8 mouse cellular contexts compared by ENCODE assay signal in the genomic region with DNA sequence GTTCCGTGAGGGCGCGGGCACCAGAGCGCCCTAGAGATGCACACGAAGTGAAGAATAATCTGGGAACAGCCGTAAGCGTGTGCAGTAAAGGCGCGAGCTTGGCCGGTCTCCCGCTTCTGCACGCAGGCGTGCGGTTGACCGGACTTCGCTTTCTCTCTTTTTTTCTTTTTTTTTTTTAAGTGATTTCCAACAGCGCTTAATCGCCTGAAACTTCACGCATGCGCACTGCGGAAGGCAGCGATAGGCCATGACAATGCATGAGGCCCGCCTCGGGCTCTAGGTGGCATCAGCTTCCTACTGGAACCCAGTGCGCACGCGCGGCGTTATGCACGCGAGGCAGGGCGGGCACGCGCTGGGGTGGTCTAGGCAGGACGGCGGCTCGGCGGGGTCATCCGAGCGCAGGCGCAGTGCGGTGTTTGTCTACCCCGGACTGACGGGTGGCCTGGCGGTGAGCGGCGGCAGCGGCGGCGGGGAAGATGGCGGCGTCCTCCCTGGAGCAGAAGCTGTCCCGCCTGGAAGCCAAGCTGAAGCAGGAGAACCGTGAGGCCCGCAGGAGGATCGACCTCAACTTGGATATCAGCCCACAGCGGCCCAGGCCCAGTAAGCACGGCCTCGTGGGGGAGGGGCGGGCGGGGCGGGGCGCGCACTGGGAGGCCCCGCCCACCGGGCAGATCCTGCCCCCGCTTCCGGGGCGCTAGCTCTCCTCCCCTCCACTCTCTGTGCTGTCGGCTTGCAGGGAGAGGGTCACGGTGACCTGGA. TPM values are rescaled to one million over a fixed set of nuclear protein-coding genes. Genes with fewer than 3 reads are reported as not detected.
DNase-seq lines count a peak whose midpoint lies in the region; ATAC-seq lines count a peak whose summit lies in the region.

A gene (plus strand): TSS at position 307 of the 759 bp plus-strand sequence.
A gene (plus strand): TSS at position 432 of the 759 bp plus-strand sequence.

- WGBS in hindbrain, embryonic 11.5 days, result under 1% methylated on average over 67 of the region's 71 CpGs

- H3K9me3 ChIP-seq in hindbrain, embryonic 11.5 days (ENCODE audit: control insufficient read depth, low read length), result no peaks in the 10 kb centered on the region

- H3K27me3 ChIP-seq in hindbrain, embryonic 11.5 days (ENCODE audit: control insufficient read depth, insufficient read depth, low read length), result no peaks in the 10 kb centered on the region

- H3K4me2 ChIP-seq in hindbrain, embryonic 11.5 days (replicated peaks; ENCODE audit: low read depth, low read length), result peak within 1 kb of the TSS; percentile 54

- peak; percentile 92 for ATAC-seq in frontal cortex, adult (ENCODE audit: low TSS enrichment)
- ATAC-seq in hindbrain, embryonic 11.5 days (ENCODE audit: low FRiP score), result peak; percentile 95

- H3K4me1 ChIP-seq in hindbrain, embryonic 11.5 days (replicated peaks; ENCODE audit: control insufficient read depth, insufficient read depth, low read length), result peaks cover 5% of the 10 kb centered on the region

- peak within 1 kb of the TSS; percentile 80 for H3K4me3 ChIP-seq in hindbrain, embryonic 11.5 days (ENCODE audit: low read depth, low read length)

- peaks cover 3% of the 10 kb centered on the region; the same call in 1 of the 2 replicates for H3K36me3 ChIP-seq in hindbrain, embryonic 11.5 days (ENCODE audit: control insufficient read depth, insufficient read depth, low read length)

- peak within 1 kb of the TSS; percentile 79 for H3K9ac ChIP-seq in hindbrain, embryonic 11.5 days (ENCODE audit: low read depth, low read length)

- peak within 1 kb of the TSS; percentile 86 for H3K27ac ChIP-seq in hindbrain, embryonic 11.5 days (ENCODE audit: low read depth, low read length)

- peak; percentile 100 for DNase-seq in MN1 (ENCODE audit: low spot score)
- DNase-seq in cerebellum, adult 9-10 months, result peak; percentile 100
- peak; percentile 100 for DNase-seq in hindbrain, embryonic 11.5 days (ENCODE audit: low spot score)
- DNase-seq in layer of hippocampus, postnatal 10 days (ENCODE audit: low spot score in 2 of 2), result peak; percentile 99 to 100
- peak; percentile 100 for DNase-seq in lung, postnatal 10 days
- DNase-seq in ovary, postnatal 36 days (ENCODE audit: low spot score), result peak; percentile 100
- peak; percentile 99 for DNase-seq in thymus, postnatal 25 days

RNA-seq across cellular contexts. Expression of the first gene that starts in this region (rescaled TPM):
- polyA plus RNA-seq in hindbrain, embryonic 11.5 days (2014; fragmentation: Nextera tagmentation; extraction: Ambion mirVana), result 20.4 and 22.4 TPM in 2 replicates
- total RNA-seq in layer of hippocampus, postnatal 10 days (2021), result 10 to 100 TPM; 66.4 to 69.8 TPM

RNA-seq across cellular contexts. Expression of the second gene that starts in this region (rescaled TPM):
- 0.81 and 1.2 TPM in 2 replicates for polyA plus RNA-seq in hindbrain, embryonic 11.5 days (2014; fragmentation: Nextera tagmentation; extraction: Ambion mirVana)
- total RNA-seq in layer of hippocampus, postnatal 10 days (2021), result under 1 TPM in 1 of 2 experiments, not detected in 1; 0.73 TPM

Comparison
In these comparisons a context has a peak if more than half of its experiments do, and no peak if none do; other contexts are left out.
1. Peak in every context shown above with its lines: DNase-seq, ATAC-seq, H3K4me3 ChIP-seq and H3K27ac ChIP-seq.